Mouse (Mus musculus): ENCODE measurements around the gene Ribc2.

Ribc2 gene

DNA sequence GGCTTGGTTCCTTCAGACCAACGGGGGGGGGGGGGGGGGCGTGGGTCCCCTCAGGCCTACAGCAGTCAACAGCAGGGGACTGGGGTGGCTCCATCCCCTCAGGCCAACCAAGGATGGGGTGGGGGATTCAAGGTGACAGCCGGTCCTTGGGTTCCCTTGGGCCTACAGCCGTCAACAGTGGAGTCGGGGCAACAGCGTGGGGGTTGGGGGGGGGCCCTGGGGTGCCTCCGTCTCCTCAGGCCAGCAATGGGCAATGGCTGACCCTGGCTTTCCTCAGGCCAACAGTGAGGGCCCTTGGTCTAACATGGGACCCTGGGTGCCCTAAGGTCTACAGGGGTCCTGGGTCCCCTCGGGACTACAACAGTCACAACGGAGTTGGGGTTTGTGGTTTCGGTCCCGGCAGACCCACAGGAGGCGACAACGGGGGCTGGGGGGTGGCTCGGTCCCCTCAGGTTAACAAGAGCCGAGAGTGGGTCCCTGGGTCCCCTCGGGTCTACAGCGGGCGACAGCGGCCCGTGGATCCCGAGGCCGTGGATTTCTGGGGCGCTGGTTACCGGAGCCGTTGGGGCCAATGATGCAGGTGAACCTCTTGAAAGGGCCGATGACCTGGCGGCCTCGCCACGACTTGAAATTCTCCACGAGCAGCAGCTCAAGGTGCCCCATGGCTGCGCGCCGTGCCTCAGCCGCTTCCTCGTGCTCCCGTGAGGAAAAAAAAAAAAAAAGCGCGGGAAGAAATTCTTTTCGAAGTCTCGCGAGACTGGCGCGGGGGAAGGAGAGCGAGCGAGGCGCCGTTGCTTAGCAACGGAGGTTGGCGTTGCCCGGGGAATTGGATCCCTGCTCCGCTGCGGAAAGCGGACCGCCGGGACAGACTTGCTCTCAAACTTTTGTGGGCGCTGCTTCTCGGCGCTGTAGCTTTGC, at the start of gene Ribc2, which contains the start of gene Smc1b:
Gene Ribc2 (plus strand): TSS at position 804 of the 918 bp plus-strand sequence.
Gene Smc1b (minus strand): TSS at position 690 of the 918 bp plus-strand sequence.
- peak; percentile 12 for DNase-seq (ENCODE audit: low read depth)

DNA sequence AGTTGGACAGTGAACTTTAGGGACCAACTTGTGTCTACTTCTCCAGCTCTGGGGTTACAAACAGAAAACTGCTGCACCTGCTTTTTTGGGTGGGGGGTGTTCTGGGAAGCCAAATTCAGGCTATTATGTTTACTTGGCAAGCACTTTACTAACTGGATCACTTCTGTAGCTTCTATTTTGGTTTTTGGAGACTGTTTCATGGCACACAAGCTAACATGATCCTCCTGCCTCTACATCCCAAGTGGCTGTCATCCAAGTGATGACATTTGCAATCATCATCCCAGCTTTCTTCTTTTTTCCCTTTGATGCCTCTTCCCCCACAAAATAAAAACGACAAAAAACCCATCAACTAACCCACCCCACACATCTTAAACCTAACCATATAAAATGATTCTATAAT, 46.2 kb upstream of the Ribc2 start:
- DNase-seq (ENCODE audit: low read depth), result no peak

DNA sequence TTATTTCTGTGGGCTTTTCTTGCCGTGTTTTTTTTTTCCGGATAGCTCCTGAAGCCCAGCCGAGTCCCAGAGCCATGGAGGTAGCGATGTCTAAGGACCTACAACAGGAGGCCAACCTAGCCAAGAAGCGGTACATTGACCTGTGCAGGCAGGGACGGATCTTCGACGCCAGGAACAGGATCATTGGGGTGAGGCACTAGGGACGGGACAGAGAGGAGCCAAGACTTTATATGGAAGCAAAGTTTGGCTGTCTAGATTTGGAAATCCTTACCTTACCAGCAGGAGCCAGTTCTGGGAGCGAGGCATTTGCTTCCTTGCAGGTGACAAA, 279 bp downstream of the Ribc2 start:
- no peak for DNase-seq (ENCODE audit: low read depth)

DNA sequence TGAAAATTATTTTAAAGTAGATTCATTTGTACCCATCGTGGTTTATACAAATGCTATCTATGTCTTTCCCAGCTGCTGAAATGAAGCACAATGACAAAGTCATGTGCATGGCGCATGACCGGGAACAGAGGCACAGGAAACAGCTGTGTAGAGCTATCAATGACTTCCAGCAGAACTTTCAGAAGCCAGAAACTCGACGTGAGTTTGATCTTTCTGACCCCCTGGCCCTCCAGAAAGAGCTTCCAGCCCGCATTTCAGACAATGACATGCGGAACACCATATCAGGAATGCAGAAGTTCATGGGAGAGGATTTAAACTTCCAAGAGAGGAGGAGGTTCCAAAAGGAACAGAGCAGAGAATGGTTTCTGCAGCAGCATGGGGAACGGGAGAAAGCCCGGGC, 3.3 kb downstream of the Ribc2 start:
- no peak for DNase-seq (ENCODE audit: low read depth)

DNA sequence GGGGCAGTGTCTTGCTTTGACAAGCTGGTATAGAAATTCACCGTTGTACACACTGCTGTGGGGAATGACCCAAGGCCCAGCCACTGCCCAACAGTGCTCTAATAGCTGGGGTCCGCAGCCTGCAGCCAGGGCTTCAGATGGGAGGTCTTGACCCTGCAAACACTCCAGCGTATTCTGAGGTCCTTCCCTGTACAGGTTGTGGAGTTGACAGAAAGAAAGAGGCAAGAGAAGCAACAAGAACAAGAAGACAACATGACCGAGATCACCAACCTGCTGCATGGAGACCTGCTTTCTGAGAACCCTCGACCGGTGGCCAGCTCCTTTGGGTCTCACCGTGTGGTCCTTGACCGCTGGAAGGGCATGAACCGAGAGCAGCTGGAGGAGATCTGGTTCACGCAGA, 9.4 kb downstream of the Ribc2 start:
- no peak for DNase-seq (ENCODE audit: low read depth)

DNA sequence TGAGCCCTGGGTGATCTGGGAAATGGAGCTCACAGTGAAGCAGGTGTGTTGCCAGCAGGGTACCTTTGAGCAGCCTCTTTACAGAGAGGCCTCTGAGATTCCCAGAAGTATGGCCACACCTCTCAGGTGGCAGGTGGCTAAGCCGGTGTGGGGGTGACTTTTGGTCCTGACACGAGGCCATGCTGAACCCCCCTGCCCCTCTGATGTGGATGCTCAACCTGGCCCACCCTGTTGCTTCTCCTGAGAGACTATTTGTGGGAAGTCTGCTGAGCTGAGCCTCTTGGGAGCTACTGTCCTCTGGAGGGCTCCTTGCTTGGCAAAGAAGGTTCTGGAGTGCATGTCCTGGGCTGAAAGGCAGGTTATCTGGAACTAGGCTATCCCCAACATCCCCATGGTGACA, 10.6 kb downstream of the Ribc2 start:
- DNase-seq (ENCODE audit: low read depth), result no peak

DNA sequence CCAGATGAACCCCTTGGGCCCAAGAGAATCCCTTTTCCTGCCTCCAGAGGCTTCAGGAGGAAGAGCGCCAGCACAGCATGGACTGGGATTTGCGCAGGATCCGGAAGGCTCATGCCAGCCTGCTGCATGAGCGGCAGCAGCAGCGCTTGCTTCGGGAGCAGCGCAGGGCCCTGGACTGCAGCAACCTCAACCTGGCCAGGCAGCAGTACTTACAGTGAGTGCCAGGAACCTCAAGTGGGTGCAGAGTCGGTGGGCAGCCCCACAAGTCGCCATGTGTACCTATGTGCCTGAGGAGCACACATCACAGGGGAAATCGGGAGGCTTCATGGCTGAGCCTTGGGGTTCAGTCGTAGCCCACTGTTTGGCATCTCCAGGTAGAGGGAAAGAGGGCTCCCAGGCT, 11.3 kb downstream of the Ribc2 start:
- DNase-seq (ENCODE audit: low read depth), result no peak

DNA sequence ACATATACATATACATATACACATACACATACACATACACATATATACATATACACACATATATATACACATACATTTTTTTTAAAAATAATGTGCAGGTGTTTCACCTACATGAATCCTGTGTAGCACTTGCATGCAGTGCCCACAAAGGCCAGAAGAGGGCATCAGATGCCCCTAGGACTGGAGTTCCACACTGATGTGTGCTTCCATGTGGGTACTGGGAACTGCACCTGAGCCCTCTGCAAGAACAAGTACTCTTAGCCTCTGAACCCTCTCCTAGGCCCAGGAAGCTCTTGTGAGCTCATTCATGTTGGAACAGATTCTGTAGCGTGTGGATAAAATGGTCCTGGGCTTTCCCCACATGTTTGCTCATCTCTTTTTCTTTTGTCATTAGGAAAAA, 11.9 kb downstream of the Ribc2 start:
- no peak for DNase-seq (ENCODE audit: low read depth)

DNA sequence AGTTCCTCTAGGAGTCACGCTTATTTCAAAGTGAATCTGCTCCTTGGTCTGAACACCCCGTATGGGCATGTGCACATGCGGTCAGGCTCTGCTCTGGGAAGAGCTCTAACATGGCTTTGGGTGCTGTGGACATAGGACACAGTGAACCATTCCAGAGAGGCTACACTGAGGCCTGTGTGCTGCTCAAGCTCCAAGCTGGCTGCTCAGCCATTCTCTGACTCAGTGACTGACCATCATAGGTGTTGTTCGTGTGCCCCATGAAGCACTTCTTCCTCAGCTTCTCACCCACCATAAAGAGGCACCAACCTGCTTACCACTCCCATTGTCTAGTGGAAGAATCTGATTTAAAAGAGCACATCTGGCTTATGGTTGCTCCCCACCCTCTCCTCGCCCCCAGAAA, 12.4 kb downstream of the Ribc2 start:
- no peak for DNase-seq (ENCODE audit: low read depth)

DNA sequence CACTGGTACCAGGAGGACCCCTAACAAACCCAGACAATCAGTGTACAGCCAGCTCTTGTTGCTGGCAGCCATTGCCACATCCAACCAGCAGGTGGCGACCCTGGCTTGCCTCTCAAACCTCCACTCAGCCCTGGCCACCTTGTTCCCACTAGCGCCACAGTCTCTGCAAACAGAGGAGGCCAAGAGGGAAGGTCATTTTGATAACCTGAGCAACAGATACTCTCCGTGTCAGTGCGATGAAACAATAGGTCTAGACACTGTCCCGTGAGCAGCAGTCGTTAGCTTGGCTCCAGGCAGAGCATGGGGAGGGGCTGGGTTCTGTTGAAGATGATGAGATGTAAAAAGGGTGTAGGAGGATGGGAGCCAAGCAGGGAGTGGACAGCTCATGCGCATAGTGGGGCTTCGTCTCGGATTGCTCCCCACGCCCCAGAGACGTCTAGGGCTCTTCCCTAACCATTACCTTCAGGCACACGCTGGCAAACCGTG, 19.6 kb downstream of the Ribc2 start:
- DNase-seq (ENCODE audit: low read depth), result peak; percentile 25

DNA sequence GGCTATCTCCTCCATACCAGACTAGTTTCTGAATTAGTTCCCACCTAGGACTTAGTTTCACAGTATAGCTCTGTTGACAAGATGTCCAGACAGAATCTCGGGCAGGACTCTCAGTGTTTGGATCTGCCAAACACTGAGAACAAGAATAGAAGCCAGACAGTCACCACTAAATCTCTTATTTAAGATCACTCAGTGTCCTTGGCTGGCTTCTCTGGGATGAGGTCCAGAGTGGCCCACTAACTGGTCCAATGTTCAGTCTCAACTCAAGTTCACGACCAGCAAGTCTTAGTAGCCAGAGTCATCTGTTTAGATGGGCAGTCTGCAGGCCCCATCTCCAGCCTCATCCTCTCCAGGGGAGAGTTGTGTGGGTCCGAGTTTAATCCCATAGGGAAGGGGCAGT, 20.7 kb downstream of the Ribc2 start:
- DNase-seq (ENCODE audit: low read depth), result no peak

DNA sequence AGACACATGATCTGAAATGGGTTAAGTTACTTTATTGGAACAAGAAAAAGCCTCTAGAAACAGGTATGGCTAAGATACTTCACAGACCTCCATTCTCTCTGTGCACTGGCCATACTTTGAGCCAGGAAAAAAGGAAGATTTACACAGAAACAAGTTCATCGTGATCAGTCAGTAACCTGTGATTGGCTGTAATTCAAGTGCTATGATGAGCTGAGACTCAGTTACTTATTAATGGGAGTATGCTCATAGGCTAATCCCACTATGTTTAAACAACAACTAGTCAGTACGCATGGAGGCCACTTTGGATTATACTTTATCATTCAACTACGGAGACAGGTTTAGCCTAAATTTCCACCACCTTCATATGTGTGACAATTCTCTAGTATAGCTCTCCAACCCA, 22.2 kb downstream of the Ribc2 start:
- DNase-seq (ENCODE audit: low read depth), result no peak

DNA sequence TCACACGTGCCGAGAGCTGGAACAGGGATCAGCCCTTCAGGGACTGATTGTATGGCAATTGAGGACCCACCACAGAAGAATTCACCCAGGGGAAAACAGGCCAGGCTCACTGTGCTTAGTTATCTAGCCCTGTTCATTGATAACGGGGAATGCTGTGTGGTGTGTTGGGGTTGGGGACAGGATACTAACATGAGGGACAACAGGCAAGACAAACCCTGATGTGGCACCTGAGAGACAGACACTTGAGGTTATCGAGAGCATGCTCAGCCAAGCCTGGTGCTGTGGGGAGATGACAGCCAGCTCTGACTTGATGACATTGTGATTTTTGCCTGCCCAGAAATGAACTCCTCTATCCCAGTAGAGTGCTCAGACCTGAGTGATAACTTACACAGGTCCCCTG, 24.3 kb downstream of the Ribc2 start:
- no peak for DNase-seq (ENCODE audit: low read depth)

DNA sequence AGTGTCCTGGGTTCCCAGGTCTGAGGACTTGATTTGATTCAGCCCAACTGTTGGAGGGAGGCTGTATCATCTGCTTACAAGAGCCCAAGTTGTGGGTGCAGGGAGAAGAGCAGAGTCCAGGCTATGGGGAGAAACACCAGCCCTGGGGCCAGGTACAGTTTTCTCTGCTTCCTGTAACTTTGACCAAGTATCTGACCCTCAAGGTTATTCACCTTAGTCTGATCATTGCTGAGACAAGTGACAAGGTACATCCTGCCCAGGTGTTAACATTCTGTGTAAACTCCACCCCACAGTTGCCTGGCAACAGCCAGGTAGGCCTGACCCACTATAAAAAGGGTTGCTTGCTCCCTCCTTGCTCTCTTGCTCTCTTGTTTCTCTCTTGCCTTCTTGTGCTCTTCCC, 29.5 kb downstream of the Ribc2 start:
- DNase-seq (ENCODE audit: low read depth), result no peak

DNA sequence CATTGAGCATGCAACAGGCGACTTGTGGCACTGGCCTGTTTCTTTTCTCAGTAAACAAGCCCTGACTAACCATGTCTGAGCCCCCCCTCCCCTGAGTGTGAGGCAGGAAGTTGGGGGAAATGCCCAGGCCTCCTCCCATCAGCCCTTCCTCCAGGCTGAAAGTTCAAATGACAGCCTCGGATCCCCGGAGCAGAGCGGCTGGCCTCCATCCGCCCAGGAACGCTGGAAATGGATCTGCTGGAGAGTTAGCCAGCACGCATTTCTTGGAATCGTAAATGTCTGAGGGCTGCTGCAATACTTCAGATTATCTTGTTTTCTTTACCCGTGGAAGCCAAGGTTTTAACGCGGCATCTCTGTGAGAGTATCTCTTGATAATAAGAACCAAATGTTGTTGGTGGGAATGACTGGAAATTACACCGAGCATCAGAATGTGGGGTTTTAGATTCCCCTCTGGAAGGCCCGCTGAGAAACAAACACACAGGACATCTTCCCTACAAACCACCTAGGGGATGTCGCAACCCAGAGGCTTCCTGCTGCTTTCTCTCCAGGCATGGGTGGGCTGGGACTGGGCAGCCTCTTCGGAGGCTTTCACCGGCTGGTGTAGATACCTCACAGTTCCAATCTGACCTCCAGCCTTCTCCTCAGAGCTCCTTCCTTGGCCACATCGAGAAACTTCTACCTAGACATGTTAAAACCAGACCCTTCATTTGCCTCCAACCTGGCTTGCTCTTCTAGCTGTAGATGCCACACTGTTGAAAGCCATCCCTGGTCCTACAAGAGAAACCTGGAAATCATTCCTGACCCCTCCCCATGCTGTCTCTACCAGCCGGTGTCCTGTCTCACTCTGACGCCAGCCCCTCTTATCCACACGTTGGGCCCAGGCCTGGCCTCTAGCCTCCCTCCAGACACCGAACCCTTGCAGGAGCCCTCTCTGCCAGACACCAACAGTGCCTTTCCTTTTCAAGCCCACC, 31.1 kb downstream of the Ribc2 start:
- no peak for DNase-seq (ENCODE audit: low read depth)

DNA sequence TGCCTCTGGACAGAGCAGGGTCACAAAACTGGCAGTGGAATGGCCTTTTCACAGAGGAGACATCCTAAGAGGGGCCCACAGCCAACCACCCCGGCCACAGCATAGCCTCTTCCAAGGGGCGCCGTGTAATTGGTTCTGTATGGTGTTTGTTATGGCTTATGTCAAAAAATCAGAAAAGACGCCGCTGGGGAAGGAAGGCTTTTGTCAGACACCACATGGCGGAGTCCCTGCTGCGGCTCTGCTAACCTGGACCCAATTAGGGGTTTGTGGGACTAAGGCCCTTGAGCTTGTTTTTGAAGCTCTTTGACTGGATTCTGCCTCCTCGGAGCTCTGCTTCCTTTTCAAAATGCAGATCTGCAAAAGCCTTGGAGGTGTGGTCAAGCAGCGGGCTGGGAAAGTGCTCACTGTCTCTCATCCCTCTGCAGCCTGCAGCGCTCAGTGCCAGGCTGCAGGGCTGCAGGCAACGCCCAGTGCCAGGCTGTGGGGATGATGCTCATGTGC, 34.6 kb downstream of the Ribc2 start:
- no peak for DNase-seq (ENCODE audit: low read depth)

DNA sequence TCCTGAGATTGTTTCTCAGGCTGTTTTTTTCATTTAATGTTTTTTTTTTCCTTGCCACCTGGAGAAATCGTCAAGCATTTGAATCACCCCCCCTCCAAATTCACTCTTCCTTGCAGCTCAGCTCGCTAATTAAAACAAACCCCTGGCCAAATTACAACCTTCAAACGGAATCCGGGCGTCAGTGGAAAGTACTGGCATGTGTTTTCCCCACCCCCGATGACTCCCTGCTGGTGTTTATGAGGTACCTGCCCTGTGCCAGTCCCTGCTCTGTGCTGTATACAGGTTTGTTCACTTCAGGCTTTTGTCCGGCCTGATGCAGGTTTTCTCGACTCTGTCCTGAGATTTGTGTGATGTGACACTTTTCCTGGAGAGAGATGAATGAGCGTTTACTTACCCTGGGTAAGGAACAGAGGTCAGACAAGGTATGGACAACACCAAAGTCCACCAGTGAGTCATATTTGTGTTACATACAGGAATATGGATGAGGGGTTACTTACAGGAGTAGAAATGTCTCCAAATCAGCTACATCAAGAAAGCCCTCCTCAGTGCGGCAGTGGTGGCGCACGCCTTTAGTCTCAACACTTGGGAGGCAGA, 35.3 kb downstream of the Ribc2 start:
- no peak for DNase-seq (ENCODE audit: low read depth)

DNA sequence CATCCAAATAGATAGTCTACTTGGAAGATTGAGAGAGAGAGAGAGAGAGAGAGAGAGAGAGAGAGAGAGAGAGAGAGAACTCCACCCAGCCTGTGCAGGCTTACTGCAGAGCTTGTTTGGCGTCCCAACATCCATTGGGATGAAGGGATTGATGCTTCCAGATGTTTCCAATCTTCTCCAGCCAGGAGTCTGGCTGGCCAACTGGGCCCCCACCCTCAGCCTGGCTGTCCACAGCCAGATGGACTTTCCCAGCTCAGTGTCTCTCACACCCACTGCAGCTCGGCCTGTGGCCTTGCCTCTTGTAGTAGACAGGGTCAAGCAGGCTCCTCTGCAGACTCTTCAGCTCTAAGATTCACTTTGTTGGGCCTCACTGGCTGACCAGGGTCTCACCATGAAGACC, 40.2 kb downstream of the Ribc2 start:
- DNase-seq (ENCODE audit: low read depth), result no peak

DNA sequence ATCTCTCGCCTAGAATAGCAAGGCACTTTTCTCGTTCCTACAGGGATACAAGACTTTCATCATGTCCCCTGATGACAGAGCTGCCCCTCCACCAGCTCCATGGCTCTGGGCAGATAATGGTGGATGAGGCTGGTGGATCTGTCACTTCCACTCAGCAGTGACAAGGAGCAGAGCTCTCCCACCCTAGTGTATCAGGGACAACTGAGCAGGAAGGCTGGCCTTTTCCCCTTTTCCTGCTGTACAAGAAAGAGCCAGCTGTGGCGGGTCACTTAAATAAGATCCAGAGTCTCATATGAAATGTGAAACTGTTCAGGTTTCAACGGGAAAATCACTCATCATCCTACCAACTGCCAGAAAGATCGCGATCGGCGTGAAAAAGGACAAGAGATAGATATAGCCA, 41.5 kb downstream of the Ribc2 start:
- DNase-seq (ENCODE audit: low read depth), result no peak

DNA sequence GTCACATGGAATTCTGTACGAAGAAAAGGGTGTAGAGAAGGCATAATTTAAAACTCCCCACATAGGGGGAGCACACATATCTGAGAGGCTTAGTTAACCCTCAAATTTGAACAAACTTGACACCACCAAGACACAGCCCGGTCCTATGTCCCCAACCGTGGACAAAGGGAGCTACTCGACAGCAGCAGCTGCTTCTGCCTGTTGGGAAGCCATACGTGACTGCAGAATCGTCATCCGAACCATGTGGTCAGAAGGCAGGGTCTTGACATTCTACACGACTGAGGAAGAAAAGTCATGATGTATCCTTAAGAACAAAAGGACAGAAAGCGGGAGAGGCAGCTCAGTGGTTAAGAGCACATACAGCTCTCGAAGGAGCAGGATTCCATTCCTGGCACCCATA, 42.2 kb downstream of the Ribc2 start:
- no peak for DNase-seq (ENCODE audit: low read depth)

DNA sequence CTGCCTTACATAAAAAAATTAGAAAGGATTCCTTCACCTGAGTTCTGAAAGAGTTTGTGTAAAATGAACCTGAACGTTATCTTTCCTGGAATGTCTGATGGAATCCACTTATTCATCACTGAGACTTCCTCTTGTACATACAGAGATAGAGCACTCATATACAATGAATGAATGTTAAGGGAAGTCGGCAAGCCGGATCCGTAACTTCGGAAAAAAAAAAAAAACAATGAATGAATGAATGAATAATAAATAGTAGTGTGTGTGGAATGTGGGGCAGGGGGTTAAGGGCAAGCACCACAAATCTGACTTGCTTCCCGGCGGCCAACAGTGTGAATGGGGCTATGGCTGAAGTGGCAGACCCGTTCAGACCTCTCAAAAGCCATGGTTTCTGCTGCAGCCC, 45.7 kb downstream of the Ribc2 start:
- DNase-seq (ENCODE audit: low read depth), result peak; percentile 91

DNA sequence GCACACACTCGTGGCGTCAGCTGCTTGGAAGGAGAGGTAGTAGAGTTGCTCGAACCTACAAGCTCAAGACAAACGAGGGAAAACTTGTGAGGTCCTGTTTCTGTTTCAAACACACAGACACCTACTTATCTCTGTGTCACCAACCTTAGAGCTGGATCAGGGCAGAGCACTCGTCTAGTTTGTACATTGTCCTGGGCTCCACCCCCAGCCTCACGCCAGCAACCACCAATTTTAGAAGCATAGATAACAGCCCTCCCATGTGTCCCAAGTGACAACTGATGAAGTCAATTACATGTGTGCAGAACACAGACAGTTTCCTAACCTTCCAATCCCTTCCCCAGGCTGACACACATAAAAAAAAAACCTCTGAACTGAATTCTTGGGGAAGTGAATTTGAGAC, 46.3 kb downstream of the Ribc2 start:
- no peak for DNase-seq (ENCODE audit: low read depth)
